Mouse (Mus musculus): ENCODE measurements at regions not wholly inside any gene's neighbourhood (a gene's known extent, or its start where the extent isn't known, plus 50 kb on each side); places are given as distances from the start of the nearest gene placed in this dataset.
"Not testable (repeated sequence)": the region's sequence is repeated elsewhere in the genome, so short reads cannot be mapped to it uniquely, and the experiment has no call there.

DNA sequence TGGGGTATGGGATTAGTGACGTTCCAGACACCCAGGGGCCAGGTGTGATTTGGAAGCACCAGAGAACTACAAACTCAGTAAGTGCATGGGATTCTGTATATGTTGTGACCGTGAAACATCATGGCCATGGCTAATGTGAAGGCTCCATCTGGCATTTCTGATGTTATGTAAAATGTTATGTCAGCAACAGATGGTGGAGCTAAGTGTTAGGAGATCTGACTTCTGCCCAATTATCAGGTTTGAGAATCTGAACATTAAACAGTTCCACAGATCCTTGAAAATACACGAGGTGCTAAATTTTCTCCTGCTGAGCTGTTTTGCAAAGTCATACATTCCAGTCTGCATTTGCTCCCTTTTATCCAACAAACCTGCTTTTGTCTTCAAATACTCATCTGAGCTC is 223.6 kb upstream of the Egfl6 start:
- Histone ChIP-seq H3K4me3 (no peak overlapping the region), H3K27ac (no peak overlapping the region)
- no peak for DNase-seq
- no peak for TF ChIP-seq CTCF (IDR thresholded peaks at IDR 0.05)
- intact Hi-C loops (cut with DNase I): no loop called here

DNA sequence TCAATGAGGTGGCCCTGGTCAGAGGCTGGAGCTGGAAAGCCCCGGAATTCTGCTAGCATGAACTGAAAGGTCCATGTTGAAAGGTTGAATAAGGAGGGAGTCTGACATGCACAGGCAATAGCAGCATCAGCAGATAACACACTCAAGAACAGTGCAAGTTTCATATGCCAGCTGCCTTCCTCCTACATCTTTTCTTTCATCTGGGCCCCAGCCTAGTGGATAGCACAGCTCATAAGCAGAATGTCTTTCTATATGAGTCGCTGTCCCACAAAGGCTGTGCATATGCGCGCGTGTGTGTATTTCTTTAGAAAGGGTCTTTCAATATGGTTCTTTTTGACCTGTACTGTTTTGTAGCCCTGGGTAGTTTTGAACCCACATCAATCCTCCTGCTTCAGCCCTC is 222.7 kb upstream of the Egfl6 start:
- no peak for TF ChIP-seq CTCF (IDR thresholded peaks at IDR 0.05)

DNA sequence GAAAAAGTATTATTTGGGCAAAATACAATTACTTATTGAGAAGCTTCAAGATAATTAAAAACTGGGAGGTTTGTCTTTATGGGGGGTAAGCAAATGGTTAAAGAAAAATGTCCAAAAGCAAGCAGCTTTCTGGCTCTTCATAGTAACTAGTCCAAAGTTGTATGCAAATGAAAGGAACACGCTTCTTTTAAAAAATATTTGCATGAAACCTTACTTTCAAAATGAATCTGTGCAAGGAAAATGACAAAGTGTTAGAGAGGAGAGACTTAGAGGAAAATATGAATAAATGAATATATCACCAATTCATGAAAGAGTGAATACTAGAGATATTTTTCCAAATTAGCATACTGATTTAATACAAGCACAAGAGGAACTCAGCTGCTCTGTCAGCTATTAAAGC is 220.4 kb upstream of the Egfl6 start:
- Histone ChIP-seq H3K27ac (no peak overlapping the region), H3K4me3 (no peak overlapping the region)
- no peak for DNase-seq
- TF ChIP-seq CTCF (IDR thresholded peaks at IDR 0.05): no peak
- intact Hi-C loops (cut with DNase I): no loop called here

More for the DNA sequence above, 222.7 kb upstream of the Egfl6 start:
- H3K4me3 ChIP-seq: no peak overlapping the region
- intact Hi-C loops (cut with DNase I): no loop called here
- no peak overlapping the region for H3K27ac ChIP-seq
- DNase-seq: no peak

DNA sequence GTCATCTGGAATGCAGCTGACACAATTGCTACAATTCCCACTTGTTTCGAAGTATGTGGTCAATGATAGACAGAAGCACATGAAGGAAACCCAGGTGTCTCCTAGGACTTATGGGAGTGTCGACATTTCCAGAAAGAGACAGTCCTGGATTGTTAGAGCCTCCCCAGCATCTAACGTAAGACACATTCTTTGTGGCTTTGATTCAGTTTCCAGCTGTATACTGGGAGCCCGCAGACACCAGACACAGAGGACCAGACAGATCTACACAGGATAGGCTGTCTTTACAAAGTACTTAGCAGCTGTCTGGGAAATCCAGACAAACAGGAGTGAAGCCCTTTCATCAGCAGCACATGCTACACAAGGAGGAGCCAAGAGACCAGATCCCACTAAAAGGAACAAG is 220.0 kb upstream of the Egfl6 start:
- Histone ChIP-seq H3K4me3 (no peak overlapping the region), H3K27ac (no peak overlapping the region)
- DNase-seq: no peak
- intact Hi-C loops (cut with DNase I): no loop called here
- no peak for TF ChIP-seq CTCF (IDR thresholded peaks at IDR 0.05)

DNA sequence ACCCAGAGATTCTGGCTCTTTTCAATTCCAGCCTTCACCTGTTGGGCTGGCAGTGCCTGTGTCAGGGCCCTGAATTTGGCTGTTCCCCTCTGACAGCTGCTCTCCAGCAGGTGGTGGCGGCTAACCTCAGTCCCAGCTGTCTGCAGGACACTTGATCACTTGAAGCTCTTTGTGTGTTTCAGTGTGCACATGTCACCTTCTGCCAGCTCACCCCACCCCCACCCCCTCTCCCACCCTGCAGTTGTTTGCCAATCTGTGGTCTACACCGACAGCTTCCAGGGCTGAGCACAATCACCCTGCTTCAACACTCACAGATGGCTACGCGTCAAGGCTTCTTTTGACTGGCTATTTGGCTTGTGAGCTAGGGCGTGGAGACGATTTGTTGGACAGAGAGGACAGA is 217.7 kb upstream of the Egfl6 start:
- DNase-seq: peak; percentile 34
- no peak for TF ChIP-seq CTCF (IDR thresholded peaks at IDR 0.05)
- Histone ChIP-seq H3K4me3 (no peak overlapping the region), H3K27ac (no peak overlapping the region)
- intact Hi-C loops (cut with DNase I): no loop called here

DNA sequence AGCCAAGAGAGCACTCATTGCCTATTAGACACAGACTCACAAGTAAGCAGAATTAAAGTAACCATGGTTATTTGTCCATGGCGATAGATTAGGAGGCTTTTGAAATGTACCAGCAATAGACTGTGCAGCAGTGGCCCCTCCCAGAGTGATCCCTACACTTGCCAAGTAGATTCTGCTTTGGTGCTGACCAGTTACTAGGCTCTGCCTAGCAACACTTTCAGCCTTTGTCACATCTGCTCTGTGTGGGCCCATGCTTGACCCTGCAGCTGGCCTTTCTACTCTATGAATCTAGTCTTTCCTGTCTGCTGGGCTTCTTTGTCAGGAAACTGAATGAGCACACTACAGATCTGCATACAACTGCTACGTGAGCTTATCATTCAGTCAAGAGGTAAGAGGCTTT is 215.5 kb upstream of the Egfl6 start:
- DNase-seq: peak; percentile 17
- TF ChIP-seq CTCF (IDR thresholded peaks at IDR 0.05): no peak
- intact Hi-C loops (cut with DNase I): no loop called here

DNA sequence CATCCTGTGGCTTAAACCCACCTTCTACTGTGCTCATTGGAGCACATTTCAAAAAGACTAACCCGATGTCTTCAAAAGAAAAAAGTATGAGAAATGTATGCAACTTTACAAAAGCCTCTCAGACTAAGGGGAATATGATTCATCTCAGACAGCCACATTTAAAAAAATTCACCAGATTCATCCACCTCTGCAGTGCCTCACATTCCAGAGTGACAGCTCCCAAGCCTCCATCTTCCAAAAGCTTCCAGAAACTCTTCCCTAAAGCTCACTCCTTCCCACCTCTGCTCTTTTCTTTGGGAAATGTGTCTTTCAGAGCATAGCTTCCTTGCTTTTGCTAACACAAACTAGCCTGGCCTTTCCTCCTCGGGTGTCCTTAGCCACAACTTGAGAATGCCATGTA is 210.1 kb upstream of the Egfl6 start:
- Histone ChIP-seq H3K4me3 (no peak overlapping the region), H3K27ac (no peak overlapping the region)
- no peak for DNase-seq
- intact Hi-C loops (cut with DNase I): no loop called here
- TF ChIP-seq CTCF (IDR thresholded peaks at IDR 0.05): no peak

More for the DNA sequence above, 215.5 kb upstream of the Egfl6 start:
- H3K4me3 ChIP-seq: no peak overlapping the region
- no peak overlapping the region for H3K27ac ChIP-seq

DNA sequence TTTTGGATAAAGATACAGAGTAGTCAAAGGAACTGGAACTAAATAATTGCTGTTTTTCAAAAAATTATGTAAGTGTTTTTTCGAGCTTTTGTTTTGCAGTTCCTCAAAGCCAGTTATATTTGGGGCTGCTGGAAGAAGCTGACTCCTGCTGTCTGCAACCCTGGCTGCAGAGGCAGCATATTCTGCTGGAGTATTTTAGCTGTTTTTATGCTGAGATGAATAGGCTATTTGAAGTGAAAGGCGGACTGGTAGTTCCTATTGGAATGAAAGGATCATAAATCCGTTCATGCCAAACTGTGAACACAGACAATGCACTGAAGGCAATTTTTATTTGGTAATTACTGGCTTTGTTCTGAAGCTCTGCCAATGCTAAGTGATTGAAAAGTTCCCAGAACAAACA is 203.5 kb upstream of the Egfl6 start:
- DNase-seq: no peak
- no peak for TF ChIP-seq CTCF (IDR thresholded peaks at IDR 0.05)
- intact Hi-C loops (cut with DNase I): no loop called here
- Histone ChIP-seq H3K4me3 (no peak overlapping the region), H3K27ac (peak overlapping the region; percentile 28; the same call in 1 of the 2 replicates)

DNA sequence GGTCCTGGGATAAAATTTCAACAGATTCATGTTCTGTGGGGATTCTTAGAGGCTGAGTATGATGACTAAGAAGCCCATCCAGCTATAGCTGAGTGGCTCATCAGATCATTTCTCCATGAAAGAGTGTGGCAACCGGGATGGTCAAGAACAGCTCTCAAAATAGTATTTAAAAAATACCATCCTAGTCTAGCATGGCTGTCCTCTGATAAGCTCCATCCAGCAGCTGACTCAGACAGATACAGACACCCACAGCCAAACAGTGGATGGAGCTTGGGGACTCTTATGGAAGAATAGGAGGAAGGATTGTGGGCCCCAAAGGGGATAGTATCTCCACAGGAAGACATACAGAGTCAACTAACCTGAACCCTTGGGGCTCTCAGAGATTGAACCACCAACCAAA is 201.6 kb upstream of the Egfl6 start:
- DNase-seq; intact Hi-C loops (cut with DNase I); H3K4me3 ChIP-seq; H3K27ac ChIP-seq: not testable (repeated sequence)

DNA sequence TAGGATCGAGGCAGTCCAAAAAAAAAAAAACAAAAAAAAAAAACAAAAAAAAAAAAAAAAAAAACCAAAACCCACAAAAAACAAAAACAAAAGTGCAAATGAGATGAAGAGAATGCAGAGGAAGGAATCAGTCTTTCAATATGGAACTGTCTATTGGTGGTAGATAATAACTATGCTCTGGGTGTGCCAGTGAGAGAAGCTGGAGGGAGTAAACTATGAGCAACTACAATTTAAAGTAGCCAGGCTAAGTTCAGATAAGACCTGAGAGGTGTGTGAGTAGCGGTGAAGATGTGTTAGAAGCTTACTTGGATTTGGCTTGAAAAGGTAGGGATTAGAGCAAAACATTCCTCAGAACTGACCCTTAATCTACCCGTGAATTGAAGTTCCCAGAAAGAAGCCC is 200.1 kb upstream of the Egfl6 start:
- intact Hi-C loops (cut with DNase I): no loop called here
- H3K27ac ChIP-seq: no peak overlapping the region
- H3K4me3 ChIP-seq: no peak overlapping the region
- TF ChIP-seq CTCF (IDR thresholded peaks at IDR 0.05): no peak
- no peak for DNase-seq

DNA sequence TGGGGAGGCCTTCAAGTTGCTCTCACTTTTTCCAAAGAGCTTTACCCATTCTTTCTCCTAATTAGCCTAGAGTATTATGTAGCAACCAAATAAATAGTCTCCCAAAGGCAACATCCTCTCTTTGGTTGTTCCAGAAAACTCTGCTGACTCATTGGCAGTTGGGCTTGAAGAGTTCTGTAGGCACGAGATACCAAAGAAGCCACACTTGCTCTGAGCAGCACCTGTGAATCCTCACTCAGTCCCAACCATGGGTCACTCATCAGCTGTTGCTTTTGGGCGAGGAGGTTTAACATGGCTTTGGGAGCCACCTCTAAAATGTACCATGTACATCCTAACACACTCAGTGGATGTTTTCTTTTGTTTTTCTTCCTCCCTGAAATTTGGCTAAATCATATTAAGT is 197.9 kb upstream of the Egfl6 start:
- Histone ChIP-seq H3K4me3 (no peak overlapping the region), H3K27ac (no peak overlapping the region; the same call in 1 of the 2 replicates)
- no peak for DNase-seq
- intact Hi-C loops (cut with DNase I): no loop called here
- TF ChIP-seq CTCF (IDR thresholded peaks at IDR 0.05): no peak

DNA sequence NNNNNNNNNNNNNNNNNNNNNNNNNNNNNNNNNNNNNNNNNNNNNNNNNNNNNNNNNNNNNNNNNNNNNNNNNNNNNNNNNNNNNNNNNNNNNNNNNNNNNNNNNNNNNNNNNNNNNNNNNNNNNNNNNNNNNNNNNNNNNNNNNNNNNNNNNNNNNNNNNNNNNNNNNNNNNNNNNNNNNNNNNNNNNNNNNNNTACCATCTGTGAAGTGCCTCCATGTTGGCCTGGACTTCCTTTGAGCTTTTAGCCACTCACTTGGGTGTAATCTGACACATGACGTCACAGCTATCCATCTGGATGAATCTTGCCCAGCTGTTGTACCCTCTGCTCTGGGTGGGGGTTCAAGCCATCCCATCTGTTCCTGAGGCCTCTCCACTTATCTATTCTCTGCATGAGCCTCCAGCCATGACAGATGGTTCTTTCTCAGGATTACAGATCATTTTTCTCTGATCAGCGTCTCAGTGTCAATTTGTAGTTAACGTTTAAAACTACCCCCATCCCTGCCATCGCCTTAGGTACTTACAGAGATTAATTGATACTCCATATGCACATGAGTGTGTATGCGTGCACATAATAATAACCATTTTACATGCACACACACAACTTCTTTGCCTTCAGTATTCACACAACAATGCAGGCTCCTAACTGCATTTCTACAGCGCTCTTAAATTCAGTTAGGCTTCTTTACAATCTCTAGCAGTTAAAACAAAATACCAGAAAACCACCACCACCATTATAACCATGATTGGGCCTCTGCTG is 194.0 kb upstream of the Egfl6 start:
- DNase-seq: no peak
- TF ChIP-seq CTCF (IDR thresholded peaks at IDR 0.05): no peak
- Histone ChIP-seq H3K4me3 (no peak overlapping the region), H3K27ac (no peak overlapping the region)
- intact Hi-C loops (cut with DNase I): no loop called here

DNA sequence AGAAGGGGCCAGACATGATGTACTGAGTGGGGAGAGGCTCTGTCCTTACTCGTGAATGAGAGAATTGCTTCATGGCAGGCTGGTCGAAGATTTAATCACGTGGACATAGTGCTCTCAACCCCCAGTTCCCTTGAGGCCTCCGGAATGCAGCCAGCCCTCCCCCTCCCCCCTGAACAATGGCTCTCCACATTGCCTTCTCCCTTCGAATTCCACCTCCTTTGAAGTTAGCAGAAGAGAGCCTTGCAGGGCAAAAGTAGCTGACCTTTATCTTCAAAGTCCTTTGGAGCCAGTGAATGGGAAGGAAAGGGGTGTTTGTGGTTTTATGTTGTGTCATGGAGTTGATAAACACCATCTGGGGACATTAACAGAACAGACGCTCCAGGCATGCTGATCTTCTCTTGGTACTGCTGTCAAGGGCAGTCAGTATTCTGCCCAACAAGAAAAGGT is 187.9 kb upstream of the Egfl6 start:
- DNase-seq: peak; percentile 14
- intact Hi-C loops (cut with DNase I): no loop called here
- Histone ChIP-seq H3K4me3 (no peak overlapping the region), H3K27ac (no peak overlapping the region)
- no peak for TF ChIP-seq CTCF (IDR thresholded peaks at IDR 0.05)

DNA sequence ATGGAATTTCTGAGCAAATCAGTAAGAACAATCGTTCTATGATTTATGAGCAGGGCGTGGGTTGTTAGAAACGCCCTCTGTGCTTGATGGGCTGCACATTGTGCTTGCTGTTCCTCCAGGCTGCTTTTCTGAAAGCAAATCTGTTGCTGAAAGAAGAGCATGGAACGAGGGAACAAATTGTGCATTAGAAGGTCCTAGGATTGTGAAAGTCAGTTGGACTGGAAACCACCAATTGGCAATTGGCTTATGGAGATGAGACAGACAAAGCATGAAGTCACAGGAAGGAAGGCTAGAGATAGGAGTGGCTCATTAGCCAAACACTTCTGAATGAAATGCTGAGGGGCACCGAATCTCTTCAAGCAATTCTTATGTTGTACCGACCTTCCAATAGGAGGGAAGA is 181.5 kb upstream of the Egfl6 start:
- H3K4me3 ChIP-seq: no peak overlapping the region
- DNase-seq: no peak

More for the DNA sequence above, 181.5 kb upstream of the Egfl6 start:
- intact Hi-C loops (cut with DNase I): no loop called here
- no peak for TF ChIP-seq CTCF (IDR thresholded peaks at IDR 0.05)
- H3K27ac ChIP-seq: no peak overlapping the region
